In the genomic region with DNA sequence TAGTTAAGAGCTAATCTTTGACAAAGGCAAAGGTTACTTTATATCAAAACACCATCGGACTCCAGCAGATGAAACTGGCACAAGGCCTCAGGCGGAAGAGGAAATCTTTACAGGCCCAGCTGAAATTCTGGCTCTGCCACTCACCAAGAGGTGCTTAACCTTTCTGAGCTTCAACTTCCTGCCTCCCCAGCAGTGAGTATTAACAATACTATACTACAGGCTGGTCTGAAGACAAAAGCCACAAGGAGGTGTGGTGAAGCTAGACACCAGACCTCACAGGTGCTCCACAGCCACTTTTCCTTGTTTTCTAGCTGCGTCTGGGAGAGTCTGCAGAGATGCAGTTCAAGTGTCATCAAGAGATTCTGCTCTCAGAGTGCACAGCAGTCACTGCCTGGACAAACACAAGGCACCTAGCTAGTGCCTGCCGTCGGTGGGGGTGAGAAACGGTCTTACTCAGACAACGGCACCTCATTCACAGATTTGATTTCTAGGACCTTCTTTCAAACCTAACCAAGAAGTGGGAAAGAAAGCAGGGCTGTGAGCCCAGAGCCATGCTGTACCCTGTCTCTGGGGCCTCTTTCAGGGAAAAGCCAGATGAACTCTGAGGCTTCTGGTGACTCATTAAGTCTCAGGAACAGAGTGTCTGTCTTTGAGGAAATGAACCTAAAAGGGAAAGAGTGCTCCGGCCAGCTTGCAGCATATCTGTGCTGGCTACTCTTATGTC, we compare ENCODE assay signal across 8 mouse cellular contexts. TPM values are rescaled to one million over a fixed set of nuclear protein-coding genes. Genes with fewer than 3 reads are reported as not detected.
DNase-seq lines count a peak whose midpoint lies in the region; ATAC-seq and TF ChIP-seq lines count a peak whose summit lies in the region.

No protein-coding gene starts in this region.

- DNase-seq in kidney, adult 2 months, result peak; percentile 80
- no peak for DNase-seq in kidney, postnatal 4 days
- DNase-seq in adipocyte (ENCODE audit: low spot score), result peak; percentile 71
- DNase-seq in lung, postnatal 36 days, result peak; percentile 72
- DNase-seq in cerebellum, postnatal 25 days, result no peak
- DNase-seq in layer of hippocampus, adult 9-10 months (ENCODE audit: low spot score), result no peak
- DNase-seq in gastrocnemius, postnatal 10 days, result no peak

- H3K4me3 ChIP-seq in kidney, adult 2 months (ENCODE audit: insufficient read depth, low read depth, low read length), result no peak overlapping the region
- H3K4me3 ChIP-seq in intestine, embryonic 15.5 days (replicated peaks), result no peak overlapping the region

- no peaks in the 10 kb centered on the region for H3K9me3 ChIP-seq in intestine, embryonic 15.5 days

- TF ChIP-seq POLR2A in kidney, adult 2 months (IDR thresholded peaks at IDR 0.05; ENCODE audit: low read depth, low read length), result no peak

- H3K4me2 ChIP-seq in intestine, embryonic 15.5 days (replicated peaks), result peak overlapping the region; percentile 28

- peak; percentile 84 for ATAC-seq in intestine, embryonic 15.5 days

- 17% methylated on average over 8 of the region's 8 CpGs for WGBS in kidney, adult 2 months
- 32% methylated on average over 8 of the region's 8 CpGs for WGBS in intestine, embryonic 15.5 days

- no peaks in the 10 kb centered on the region for H3K27me3 ChIP-seq in kidney, adult 2 months (replicated peaks; ENCODE audit: control insufficient read depth, insufficient read depth, low read length)
- no peaks in the 10 kb centered on the region for H3K27me3 ChIP-seq in intestine, embryonic 15.5 days (replicated peaks)

- TF ChIP-seq CTCF in kidney, adult 2 months (conservative IDR thresholded peaks at IDR 0.05; ENCODE audit: insufficient read depth, insufficient read length, low read depth, low read length), result no peak

- no peak overlapping the region for H3K9ac ChIP-seq in intestine, embryonic 15.5 days

- no peaks in the 10 kb centered on the region for H3K36me3 ChIP-seq in kidney, adult 2 months (ENCODE audit: control insufficient read depth, insufficient read depth, low read length)
- peaks cover 7% of the 10 kb centered on the region for H3K36me3 ChIP-seq in intestine, embryonic 15.5 days

- peak overlapping the region; percentile 92 for H3K27ac ChIP-seq in kidney, adult 2 months (ENCODE audit: insufficient read depth, low read depth, low read length)
- H3K27ac ChIP-seq in intestine, embryonic 15.5 days, result peak overlapping the region; percentile 84

- peaks cover 69% of the 10 kb centered on the region for H3K4me1 ChIP-seq in kidney, adult 2 months (ENCODE audit: control insufficient read depth, insufficient read depth, low read length)
- H3K4me1 ChIP-seq in intestine, embryonic 15.5 days (replicated peaks), result peaks cover 18% of the 10 kb centered on the region

RNA-seq across cellular contexts. Expression of a gene that starts 18.8 kb away (rescaled TPM):
- polyA plus RNA-seq in kidney, adult 2 months (2012; rRNA removed), result 45.2 and 50.0 TPM in 2 replicates
- 30.0 and 30.3 TPM in 2 replicates for polyA plus RNA-seq in intestine, embryonic 15.5 days (2015; fragmentation: Nextera tagmentation; extraction: Ambion mirVana)
- total RNA-seq in gastrocnemius, postnatal 10 days (2021), result 10 to 100 TPM; 15.0 to 19.5 TPM

Comparison
In these comparisons a context has a peak if more than half of its experiments do, and no peak if none do; other contexts are left out.
1. DNase-seq: peak in kidney, adult 2 months (single experiment), adipocyte (single experiment) and lung, postnatal 36 days (single experiment); none in kidney, postnatal 4 days (0 of 2), cerebellum, postnatal 25 days (0 of 2), layer of hippocampus, adult 9-10 months (single experiment) and gastrocnemius, postnatal 10 days (single experiment).